Mouse (Mus musculus): Measurements from ENCODE around the gene Hivep1. TPM values are rescaled to one million over a fixed set of nuclear protein-coding genes. Genes with fewer than 3 reads are reported as not detected.

Hivep1 gene
- total and polyA plus RNA-seq, 3 experiments, result 7.5 to 53.3 (median 24.9) TPM

- peaks cover 72 to 97% of the 10 kb centered on the region in 2 experiments for H3K36me3 ChIP-seq (replicated peaks in 1 of 2; ENCODE audit: control insufficient read depth in 1 of 2, insufficient read depth in 1 of 2, low read length in 1 of 2)
- in situ Hi-C loops (cut with MboI; ENCODE audit: low pct_ligation_motif_present, low pct_unique_long_range_greater_than_20kb, low sequenced_read_pairs), result no loop called here
- dilution Hi-C loops (cut with MboI; ENCODE audit: extremely low pct_ligation_motif_present, extremely low pct_unique_long_range_greater_than_20kb, low sequenced_read_pairs), result no loop called here
- H3K79me2 ChIP-seq (replicated peaks; ENCODE audit: control insufficient read depth, extremely low read depth, insufficient read depth, poor library complexity, severe bottlenecking), result no peaks in the 10 kb centered on the region; the same call in 1 of the 2 replicates
- H3K27ac ChIP-seq (ENCODE audit: insufficient read depth, low read depth), result no peak overlapping the region
- no peaks in the 10 kb centered on the region for H3K4me1 ChIP-seq (ENCODE audit: control insufficient read depth in 1 of 2, insufficient read depth in 2 of 2)
- TF ChIP-seq NRF1 (IDR thresholded peaks at IDR 0.05; ENCODE audit: low read depth, low read length), result no peak
- TF ChIP-seq MAZ (IDR thresholded peaks at IDR 0.05; ENCODE audit: low read depth, low read length), result no peak
- no peak for TF ChIP-seq USF2 (conservative IDR thresholded peaks at IDR 0.05; ENCODE audit: low read depth, low read length)
- no peak for TF ChIP-seq POLR2AphosphoS2 (IDR thresholded peaks at IDR 0.05; ENCODE audit: low read depth, low read length)
- TF ChIP-seq E2F4 (IDR thresholded peaks at IDR 0.05; ENCODE audit: insufficient replicate concordance, low read depth, low read length), result no peak
- TF ChIP-seq ZC3H11A (IDR thresholded peaks at IDR 0.05; ENCODE audit: low read depth, low read length), result no peak
- no peak for TF ChIP-seq GABPA (IDR thresholded peaks at IDR 0.05; ENCODE audit: insufficient replicate concordance, low read depth, low read length)
- TF ChIP-seq MAFK (IDR thresholded peaks at IDR 0.05; ENCODE audit: insufficient replicate concordance, low read length), result no peak
- no peak for DNase-seq (ENCODE audit: extremely low read depth)
- no peaks in the 10 kb centered on the region for H3K9me3 ChIP-seq (replicated peaks; ENCODE audit: low read length)
- H3K4me3 ChIP-seq (replicated peaks in 1 of 3; ENCODE audit: low read depth in 2 of 3, low read length in 2 of 3, poor library complexity in 1 of 3), result no peak overlapping the region
- H3K27me3 ChIP-seq (replicated peaks), result no peaks in the 10 kb centered on the region
- H3K4me2 ChIP-seq (ENCODE audit: insufficient read depth, low read depth, poor library complexity, severe bottlenecking), result no peak overlapping the region
- H3K9ac ChIP-seq (ENCODE audit: insufficient read depth, low read depth), result no peak overlapping the region
Observed at GRCm38 (mm10) chr13:42159416-42160185, 107.8 kb downstream of the Hivep1 start.

GRCm38 (mm10) chr13:42170802-42171201 lies 119.0 kb downstream of the Hivep1 start:
- Histone ChIP-seq H3K4me1 (ENCODE audit: control insufficient read depth in 1 of 2, insufficient read depth in 2 of 2) (no peaks in the 10 kb centered on the region), H3K36me3 (replicated peaks in 1 of 2; ENCODE audit: control insufficient read depth in 1 of 2, insufficient read depth in 1 of 2, low read length in 1 of 2) (peaks cover 70 to 96% of the 10 kb centered on the region in 2 experiments), H3K4me2 (ENCODE audit: insufficient read depth, low read depth, poor library complexity, severe bottlenecking) (no peak overlapping the region), H3K4me3 (replicated peaks in 1 of 3; ENCODE audit: low read depth in 2 of 3, low read length in 2 of 3, poor library complexity in 1 of 3) (no peak overlapping the region), H3K79me2 (replicated peaks; ENCODE audit: control insufficient read depth, extremely low read depth, insufficient read depth, poor library complexity, severe bottlenecking) (no peaks in the 10 kb centered on the region; the same call in 1 of the 2 replicates), H3K9ac (ENCODE audit: insufficient read depth, low read depth) (no peak overlapping the region), H3K27ac (ENCODE audit: insufficient read depth, low read depth) (no peak overlapping the region), H3K27me3 (replicated peaks) (no peaks in the 10 kb centered on the region), H3K9me3 (replicated peaks; ENCODE audit: low read length) (no peaks in the 10 kb centered on the region)
- dilution Hi-C loops (cut with MboI; ENCODE audit: extremely low pct_ligation_motif_present, extremely low pct_unique_long_range_greater_than_20kb, low sequenced_read_pairs) (no loop called here), in situ Hi-C loops (cut with MboI; ENCODE audit: low pct_ligation_motif_present, low pct_unique_long_range_greater_than_20kb, low sequenced_read_pairs) (no loop called here)
- TF ChIP-seq MAFK (IDR thresholded peaks at IDR 0.05; ENCODE audit: insufficient replicate concordance, low read length), result no peak
- no peak for TF ChIP-seq JUN (IDR thresholded peaks at IDR 0.05; ENCODE audit: insufficient read depth, low read depth, low read length)
- no peak for TF ChIP-seq ZMIZ1 (IDR thresholded peaks at IDR 0.05; ENCODE audit: low read depth, low read length)
- TF ChIP-seq BHLHE40 (IDR thresholded peaks at IDR 0.05; ENCODE audit: low read depth, low read length), result no peak
- TF ChIP-seq NELFE (IDR thresholded peaks at IDR 0.05; ENCODE audit: low read depth, low read length), result no peak
- TF ChIP-seq IRF4 (IDR thresholded peaks at IDR 0.05; ENCODE audit: low read depth, low read length), result no peak
- TF ChIP-seq POLR2AphosphoS2 (IDR thresholded peaks at IDR 0.05; ENCODE audit: low read depth, low read length), result no peak
- TF ChIP-seq USF2 (conservative IDR thresholded peaks at IDR 0.05; ENCODE audit: low read depth, low read length), result no peak
- no peak for TF ChIP-seq ZNF384 (IDR thresholded peaks at IDR 0.05; ENCODE audit: low read depth, low read length)
- no peak for TF ChIP-seq HCFC1 (IDR thresholded peaks at IDR 0.05; ENCODE audit: low read depth, low read length)
- no peak for TF ChIP-seq SIN3A (IDR thresholded peaks at IDR 0.05; ENCODE audit: low read length)
- no peak for TF ChIP-seq ZKSCAN1 (IDR thresholded peaks at IDR 0.05; ENCODE audit: borderline replicate concordance, low read depth, low read length)
- TF ChIP-seq MYC (IDR thresholded peaks at IDR 0.05; ENCODE audit: low read depth, low read length), result no peak
- TF ChIP-seq TBP (conservative IDR thresholded peaks at IDR 0.05; ENCODE audit: low read depth, low read length), result no peak
- no peak for TF ChIP-seq RCOR1 (conservative IDR thresholded peaks at IDR 0.05; ENCODE audit: low read depth, low read length)
- no peak for TF ChIP-seq RAD21 (IDR thresholded peaks at IDR 0.05; ENCODE audit: low read depth, low read length)
- no peak for TF ChIP-seq MAZ (IDR thresholded peaks at IDR 0.05; ENCODE audit: low read depth, low read length)
- TF ChIP-seq CTCF (conservative IDR thresholded peaks at IDR 0.05 in 1 of 2, IDR thresholded peaks at IDR 0.05 in 1 of 2; ENCODE audit: low read depth in 2 of 2, low read length in 2 of 2), result no peak
- TF ChIP-seq ZC3H11A (IDR thresholded peaks at IDR 0.05; ENCODE audit: low read depth, low read length), result no peak
- no peak for DNase-seq (ENCODE audit: extremely low read depth)

Data from CH12.LX (cell line).